Mouse (Mus musculus) bone marrow macrophage, adult 2 months (primary cell): ENCODE data around the gene Yeats2.

Source experiments
- CTCF ChIP-seq: IDR thresholded peaks from 2 replicates; pipeline ENCODE4 v1.5.1; 2012; ENCODE audit warnings: low read depth, mild to moderate bottlenecking, low read length, moderate library complexity
- POLR2A ChIP-seq: IDR thresholded peaks from 2 replicates; pipeline ENCODE4 v1.6.1; 2012; ENCODE audit warnings: mild to moderate bottlenecking, low read depth, low read length, borderline replicate concordance

DNA sequence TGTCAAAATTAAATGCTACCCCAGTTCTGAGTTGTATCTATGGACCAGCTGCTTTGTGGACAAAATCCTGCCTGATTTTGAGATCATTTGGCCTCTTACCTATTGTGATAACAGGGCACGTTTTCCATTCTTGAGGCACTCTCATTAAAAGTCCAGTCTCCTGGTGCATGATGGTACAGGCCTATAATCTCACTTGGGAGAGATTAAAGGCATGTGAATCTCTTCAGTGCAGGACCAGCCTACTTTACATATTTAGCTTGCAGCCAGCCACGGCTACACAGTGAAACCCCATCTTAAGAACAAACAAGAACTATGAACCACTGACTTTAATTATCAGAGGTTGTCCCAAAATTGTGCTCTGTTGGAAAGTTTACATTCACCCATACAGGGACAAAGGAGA is 10.5 kb upstream of the Yeats2 start:
- no peak for TF ChIP-seq CTCF
- no peak for TF ChIP-seq POLR2A
